Mouse (Mus musculus): ENCODE data around the gene Ube2o. TPM values are rescaled to one million over a fixed set of nuclear protein-coding genes. Genes with fewer than 3 reads are reported as not detected.

Ube2o gene
- 42.3 and 77.3 TPM in 2 replicates for polyA plus RNA-seq (2012; rRNA removed)

- 2% methylated on average over 45 of the region's 51 CpGs for WGBS
- peak; percentile 76 to 85 for DNase-seq (ENCODE audit: low read depth in 1 of 2, low spot score in 2 of 2)
- H3K4me3 ChIP-seq (ENCODE audit: extremely low read depth, insufficient read depth, insufficient read length) = peak within 1 kb of the TSS; percentile 99
- H3K4me1 ChIP-seq (ENCODE audit: control insufficient read depth, insufficient read depth, insufficient read length) = peaks cover 6% of the 10 kb centered on the region; the same call in 1 of the 2 replicates
- H3K27ac ChIP-seq (ENCODE audit: insufficient read depth, low read length) = peak within 1 kb of the TSS; percentile 62; the same call in 1 of the 2 replicates
- H3K36me3 ChIP-seq (ENCODE audit: control insufficient read depth, insufficient read depth, low read length) = no peaks in the 10 kb centered on the region
- TF ChIP-seq POLR2A (IDR thresholded peaks at IDR 0.05; ENCODE audit: low read depth, low read length) (no peak), CTCF (IDR thresholded peaks at IDR 0.05; ENCODE audit: extremely low read depth, insufficient read depth, insufficient read length, insufficient replicate concordance) (0 out of 2 replicates have a peak, but pooled peaks have one; percentile 9)
- H3K27me3 ChIP-seq (ENCODE audit: control insufficient read depth, insufficient read depth, low read length) = no peaks in the 10 kb centered on the region
Observed at GRCm38 (mm10) chr11:116581376-116581814, at the start of gene Ube2o. TSS of gene Ube2o (minus strand) at chr11:116581447.

DNA sequence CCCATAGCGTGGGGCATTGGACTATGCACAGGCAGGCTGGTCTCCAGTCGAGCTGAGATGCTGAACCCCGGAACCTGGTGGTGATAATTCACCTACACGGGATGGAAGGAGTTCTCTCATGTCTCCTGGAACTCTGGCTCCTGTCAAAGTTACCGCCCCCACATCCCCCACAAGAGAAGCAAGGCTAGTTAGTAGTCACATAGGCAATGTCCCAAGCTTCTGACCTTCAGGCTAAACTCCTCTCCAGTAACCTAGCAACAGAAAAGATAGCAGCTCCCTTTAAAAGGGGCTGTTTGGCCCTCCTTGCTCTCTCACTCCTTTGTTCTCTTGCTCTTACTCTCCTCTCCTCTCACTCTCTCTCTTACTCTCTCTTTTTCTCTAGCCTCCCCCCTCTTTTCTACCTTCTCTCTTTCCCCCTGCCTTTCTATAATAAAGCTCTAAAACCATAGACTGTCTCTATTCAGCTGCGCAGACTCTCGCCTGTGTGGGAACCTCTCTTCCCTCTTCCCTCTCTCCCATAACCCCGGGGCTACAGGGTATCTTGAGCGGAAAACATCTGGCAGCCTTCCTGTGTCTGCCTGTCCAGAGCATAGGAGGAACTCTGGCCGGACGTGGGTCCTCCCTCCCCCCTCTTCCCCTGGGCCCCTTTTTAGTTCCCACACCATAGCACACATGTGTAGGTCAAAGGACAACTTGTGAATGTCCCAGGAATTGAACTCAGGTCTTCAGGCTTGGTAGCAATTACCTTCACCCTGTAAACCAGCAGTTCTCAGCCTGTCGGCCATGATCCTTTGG, 49.1 kb upstream of the Ube2o start:
- H3K27me3 ChIP-seq (ENCODE audit: control insufficient read depth, insufficient read depth, low read length) = no peaks in the 10 kb centered on the region
- no peaks in the 10 kb centered on the region; the same call in 1 of the 2 replicates for H3K4me1 ChIP-seq (ENCODE audit: control insufficient read depth, insufficient read depth, insufficient read length)
- TF ChIP-seq CTCF (IDR thresholded peaks at IDR 0.05; ENCODE audit: extremely low read depth, insufficient read depth, insufficient read length, insufficient replicate concordance) (no peak), POLR2A (IDR thresholded peaks at IDR 0.05; ENCODE audit: low read depth, low read length) (no peak)
- DNase-seq (ENCODE audit: low read depth in 1 of 2, low spot score in 2 of 2) = no peak
- H3K27ac ChIP-seq (ENCODE audit: insufficient read depth, low read length) = no peak overlapping the region
- H3K36me3 ChIP-seq (ENCODE audit: control insufficient read depth, insufficient read depth, low read length) = no peaks in the 10 kb centered on the region
- no peak overlapping the region for H3K4me3 ChIP-seq (ENCODE audit: extremely low read depth, insufficient read depth, insufficient read length)
- WGBS = 59% methylated on average over 12 of the region's 12 CpGs

DNA sequence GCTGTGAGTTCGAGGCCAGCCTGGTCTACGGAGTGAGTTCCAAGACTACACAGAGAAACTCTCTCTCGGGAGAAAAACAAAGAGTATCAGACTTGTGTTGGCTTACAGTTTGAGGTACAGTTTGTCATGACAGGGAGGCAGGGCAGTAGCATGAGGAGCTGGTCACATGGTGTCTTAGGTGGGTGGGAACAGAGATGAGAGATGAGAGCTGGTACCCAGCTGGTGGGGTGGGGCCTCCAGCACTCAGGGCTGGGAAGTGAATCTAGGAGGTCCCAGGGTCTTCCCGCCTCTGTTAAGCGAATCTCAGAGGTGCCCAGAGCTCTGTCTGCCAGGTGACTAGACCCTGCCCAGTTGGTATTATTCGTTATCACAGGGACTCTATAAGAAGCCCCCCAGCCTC, 48.2 kb upstream of the Ube2o start:
- 89% methylated on average over 6 of the region's 6 CpGs for WGBS
- no peak for DNase-seq (ENCODE audit: low read depth in 1 of 2, low spot score in 2 of 2)
- Histone ChIP-seq H3K4me1 (ENCODE audit: control insufficient read depth, insufficient read depth, insufficient read length) (no peaks in the 10 kb centered on the region; the same call in 1 of the 2 replicates), H3K27ac (ENCODE audit: insufficient read depth, low read length) (no peak overlapping the region), H3K27me3 (ENCODE audit: control insufficient read depth, insufficient read depth, low read length) (no peaks in the 10 kb centered on the region), H3K36me3 (ENCODE audit: control insufficient read depth, insufficient read depth, low read length) (no peaks in the 10 kb centered on the region), H3K4me3 (ENCODE audit: extremely low read depth, insufficient read depth, insufficient read length) (no peak overlapping the region)
- no peak for TF ChIP-seq POLR2A (IDR thresholded peaks at IDR 0.05; ENCODE audit: low read depth, low read length)
- no peak for TF ChIP-seq CTCF (IDR thresholded peaks at IDR 0.05; ENCODE audit: extremely low read depth, insufficient read depth, insufficient read length, insufficient replicate concordance)

DNA sequence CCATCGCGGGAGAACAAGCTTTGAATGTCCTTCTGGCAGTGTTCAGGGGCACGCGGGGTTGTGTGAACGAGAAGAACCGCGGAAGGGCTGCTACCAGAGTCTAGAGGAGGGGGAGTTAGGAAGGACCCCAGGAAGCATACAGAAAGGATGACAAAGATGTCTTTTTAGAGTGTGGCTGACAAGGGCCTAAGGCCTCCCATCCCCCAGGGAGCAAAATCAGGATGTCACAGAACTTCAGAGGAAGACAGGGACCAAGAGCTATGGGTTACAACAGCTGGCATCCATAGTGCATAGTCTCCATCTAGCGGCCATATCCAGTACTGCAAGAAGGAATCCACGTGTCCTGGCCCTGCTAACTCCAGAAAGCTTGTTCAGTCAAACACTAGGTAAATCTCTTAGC, 47.5 kb upstream of the Ube2o start:
- WGBS = 59% methylated on average over 9 of the region's 9 CpGs
- DNase-seq (ENCODE audit: low read depth in 1 of 2, low spot score in 2 of 2) = peak; percentile 69 to 84
- no peaks in the 10 kb centered on the region for H3K36me3 ChIP-seq (ENCODE audit: control insufficient read depth, insufficient read depth, low read length)
- no peaks in the 10 kb centered on the region for H3K27me3 ChIP-seq (ENCODE audit: control insufficient read depth, insufficient read depth, low read length)
- TF ChIP-seq CTCF (IDR thresholded peaks at IDR 0.05; ENCODE audit: extremely low read depth, insufficient read depth, insufficient read length, insufficient replicate concordance) (peak; percentile 90; the same call in 1 of the 2 replicates), POLR2A (IDR thresholded peaks at IDR 0.05; ENCODE audit: low read depth, low read length) (no peak)
- no peaks in the 10 kb centered on the region; the same call in 1 of the 2 replicates for H3K4me1 ChIP-seq (ENCODE audit: control insufficient read depth, insufficient read depth, insufficient read length)
- no peak overlapping the region for H3K27ac ChIP-seq (ENCODE audit: insufficient read depth, low read length)
- H3K4me3 ChIP-seq (ENCODE audit: extremely low read depth, insufficient read depth, insufficient read length) = no peak overlapping the region

DNA sequence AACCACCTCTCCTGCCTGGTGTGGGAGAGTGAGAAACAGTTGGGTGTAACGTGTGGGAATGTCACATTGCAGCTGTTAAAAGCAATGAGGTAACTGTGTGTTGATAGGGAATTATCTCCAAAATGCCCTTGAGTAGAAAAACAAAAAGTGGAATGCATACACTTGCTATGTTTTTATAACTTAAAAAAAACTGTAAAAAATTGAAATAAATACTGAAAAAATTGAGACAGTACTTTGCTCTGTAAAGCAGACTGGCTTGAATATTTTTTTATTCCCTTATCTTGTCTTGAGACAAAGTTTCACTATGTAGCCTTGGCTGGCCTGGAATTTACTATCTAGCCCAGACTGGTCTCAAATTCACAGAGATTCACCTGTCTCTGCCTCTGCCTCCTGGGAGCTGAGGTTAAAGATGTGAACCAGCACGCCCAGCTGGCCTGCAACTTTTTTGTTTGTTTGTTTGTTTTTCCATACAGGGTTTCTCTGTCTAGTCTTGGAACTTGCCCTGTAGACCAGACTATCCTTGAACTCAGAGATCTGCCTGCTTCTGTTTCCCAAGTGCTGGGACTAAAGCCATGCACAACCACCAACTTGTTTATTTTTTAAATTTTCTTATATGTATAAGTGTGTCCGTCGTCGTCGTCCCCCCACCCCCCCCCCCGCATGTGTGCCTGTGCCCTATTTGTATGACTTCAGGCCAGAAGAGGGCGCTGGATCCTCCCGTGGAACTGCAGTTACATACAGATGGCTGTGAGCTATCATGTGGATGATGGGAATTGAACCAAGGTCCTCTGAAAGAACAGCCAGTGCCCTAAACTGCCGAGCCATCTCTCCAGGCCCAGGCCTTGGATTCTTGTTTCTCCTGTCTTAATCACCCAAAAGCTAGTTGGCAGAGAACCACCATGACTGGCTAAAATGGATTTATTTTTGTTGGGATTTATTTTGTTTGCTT, 46.1 kb upstream of the Ube2o start:
- H3K4me3 ChIP-seq (ENCODE audit: extremely low read depth, insufficient read depth, insufficient read length) = no peak overlapping the region
- no peak for TF ChIP-seq POLR2A (IDR thresholded peaks at IDR 0.05; ENCODE audit: low read depth, low read length)
- TF ChIP-seq CTCF (IDR thresholded peaks at IDR 0.05; ENCODE audit: extremely low read depth, insufficient read depth, insufficient read length, insufficient replicate concordance) = no peak
- peaks cover 9% of the 10 kb centered on the region; the same call in 1 of the 2 replicates for H3K4me1 ChIP-seq (ENCODE audit: control insufficient read depth, insufficient read depth, insufficient read length)
- peak in 1 of 2 experiments; percentile 50 for DNase-seq (ENCODE audit: low read depth in 1 of 2, low spot score in 2 of 2)
- H3K27me3 ChIP-seq (ENCODE audit: control insufficient read depth, insufficient read depth, low read length) = no peaks in the 10 kb centered on the region
- H3K27ac ChIP-seq (ENCODE audit: insufficient read depth, low read length) = peak overlapping the region; percentile 16; the same call in 1 of the 2 replicates
- no peaks in the 10 kb centered on the region for H3K36me3 ChIP-seq (ENCODE audit: control insufficient read depth, insufficient read depth, low read length)
- WGBS = 42% methylated on average over 10 of the region's 10 CpGs

- 87% methylated on average over 10 of the region's 10 CpGs for WGBS
- no peaks in the 10 kb centered on the region for H3K27me3 ChIP-seq (ENCODE audit: control insufficient read depth, insufficient read depth, low read length)
- H3K4me3 ChIP-seq (ENCODE audit: extremely low read depth, insufficient read depth, insufficient read length) = no peak within 1 kb of the TSS
- DNase-seq (ENCODE audit: low read depth in 1 of 2, low spot score in 2 of 2) = no peak
- no peaks in the 10 kb centered on the region for H3K36me3 ChIP-seq (ENCODE audit: control insufficient read depth, insufficient read depth, low read length)
- H3K27ac ChIP-seq (ENCODE audit: insufficient read depth, low read length) = peak within 1 kb of the TSS; percentile 16; the same call in 1 of the 2 replicates
- no peak for TF ChIP-seq CTCF (IDR thresholded peaks at IDR 0.05; ENCODE audit: extremely low read depth, insufficient read depth, insufficient read length, insufficient replicate concordance)
- no peak for TF ChIP-seq POLR2A (IDR thresholded peaks at IDR 0.05; ENCODE audit: low read depth, low read length)
- H3K4me1 ChIP-seq (ENCODE audit: control insufficient read depth, insufficient read depth, insufficient read length) = peaks cover 14% of the 10 kb centered on the region; the same call in 1 of the 2 replicates
Observed at GRCm38 (mm10) chr11:116626299-116627071, 45.2 kb upstream of the Ube2o start, which contains the start of gene Rhbdf2. TSS of gene Rhbdf2 (minus strand) at chr11:116627019.

All from spleen, adult 2 months (tissue).